Mouse (Mus musculus): Measurements from ENCODE around the gene Tmem184a.

The Tmem184a gene

DNA sequence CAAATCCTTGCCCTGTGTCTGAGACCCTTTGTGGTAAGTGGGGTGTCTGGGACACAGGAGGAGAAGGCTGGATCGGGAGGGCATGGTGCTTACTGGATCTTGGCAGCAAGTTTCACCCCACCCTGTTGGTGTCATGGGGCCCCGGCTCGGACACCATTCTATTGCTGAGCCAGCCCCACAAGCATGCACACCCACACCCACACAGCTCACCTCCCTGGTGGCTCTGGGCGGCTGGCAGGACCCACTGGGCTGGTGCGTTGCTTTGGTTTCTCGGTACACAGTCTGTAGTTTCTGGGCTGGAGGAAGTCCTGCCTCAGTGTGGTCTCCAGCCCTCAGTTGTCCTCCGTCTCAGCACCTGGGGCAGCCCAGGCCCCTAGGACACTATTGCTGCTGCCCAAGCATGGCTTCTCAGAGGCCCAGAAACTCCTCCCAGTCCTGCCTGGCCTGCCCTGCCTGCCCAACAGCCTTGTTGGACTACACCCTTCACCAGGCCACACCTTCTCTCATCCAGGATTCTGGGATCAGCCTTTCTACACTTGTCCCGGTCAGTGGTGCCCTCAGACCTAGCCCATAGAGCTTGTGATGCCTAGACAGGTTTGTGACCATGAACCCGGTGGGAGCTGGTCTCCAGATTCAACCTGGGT, at the start of gene Tmem184a:
TSS of gene Tmem184a (minus strand) at position 380 of the 644 bp plus-strand sequence.
- DNase-seq: no peak

GRCm38 (mm10) chr5:139862759-139863158, 43.0 kb upstream of the Tmem184a start:
- peak; percentile 69 to 89 for DNase-seq

- no peak for DNase-seq
These were observed 40.8 kb upstream of the Tmem184a start for GRCm38 (mm10) chr5:139860328-139861104.

DNA sequence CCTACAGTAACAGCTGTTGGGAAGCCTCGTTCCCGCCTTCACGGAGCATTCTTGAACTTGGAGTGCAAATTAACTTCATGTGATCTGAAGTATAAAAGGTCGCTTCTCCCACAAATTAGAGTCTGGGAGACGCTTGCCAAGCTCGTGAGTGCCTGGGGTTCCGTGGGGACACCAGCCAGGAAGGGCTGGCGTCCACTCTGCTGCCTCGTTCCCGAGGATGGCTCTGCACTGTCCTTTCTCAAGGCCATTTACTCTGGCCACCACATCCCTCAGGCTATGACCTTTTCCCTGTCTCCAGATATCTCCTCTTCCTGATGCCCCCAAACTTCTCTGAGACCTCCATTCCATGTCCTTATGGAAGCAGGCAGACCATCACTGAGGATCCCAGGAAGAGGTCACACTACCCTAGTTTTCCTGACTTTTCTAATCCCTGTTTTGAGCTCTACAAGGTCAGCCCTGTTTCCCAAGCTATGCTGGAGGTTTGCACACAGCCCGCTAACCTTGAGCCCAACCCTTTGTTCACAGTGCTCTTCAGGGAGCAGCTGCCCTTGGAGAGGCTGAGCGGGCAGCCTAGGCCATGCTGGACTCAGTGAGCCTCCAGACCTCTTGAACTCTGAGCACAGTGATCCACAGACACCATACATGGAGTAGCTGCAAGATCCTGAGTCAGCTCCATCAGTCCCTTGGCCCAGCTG, 30.1 kb upstream of the Tmem184a start:
- DNase-seq: peak; percentile 49 to 51

- no peak for DNase-seq
These were observed 19.4 kb upstream of the Tmem184a start for GRCm38 (mm10) chr5:139839142-139839541.

- peak; percentile 39 to 83 for DNase-seq
These were observed 18.8 kb upstream of the Tmem184a start for GRCm38 (mm10) chr5:139838476-139838892.

GRCm38 (mm10) chr5:139835706-139836105, 16.0 kb upstream of the Tmem184a start:
- no peak for DNase-seq

DNA sequence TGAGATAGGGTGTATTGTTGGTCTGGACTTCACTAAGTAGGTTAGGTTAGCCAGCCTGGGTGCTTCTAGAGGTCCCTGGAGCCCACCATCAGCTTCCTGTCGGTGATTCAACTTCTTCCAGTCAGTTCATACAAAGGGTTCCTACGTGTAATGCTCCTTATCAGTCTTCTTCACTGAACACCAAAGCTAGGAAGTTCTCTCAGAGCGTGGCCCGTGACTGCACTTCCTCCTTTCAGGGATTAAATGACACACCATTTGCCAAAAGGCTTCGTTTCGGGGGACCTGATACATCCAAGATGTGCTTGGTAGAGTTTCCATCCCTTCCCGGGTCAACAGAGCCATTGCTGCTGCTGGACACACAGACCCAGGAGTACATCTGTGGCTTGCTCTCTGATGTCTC, 12.4 kb upstream of the Tmem184a start:
- no peak for DNase-seq

DNA sequence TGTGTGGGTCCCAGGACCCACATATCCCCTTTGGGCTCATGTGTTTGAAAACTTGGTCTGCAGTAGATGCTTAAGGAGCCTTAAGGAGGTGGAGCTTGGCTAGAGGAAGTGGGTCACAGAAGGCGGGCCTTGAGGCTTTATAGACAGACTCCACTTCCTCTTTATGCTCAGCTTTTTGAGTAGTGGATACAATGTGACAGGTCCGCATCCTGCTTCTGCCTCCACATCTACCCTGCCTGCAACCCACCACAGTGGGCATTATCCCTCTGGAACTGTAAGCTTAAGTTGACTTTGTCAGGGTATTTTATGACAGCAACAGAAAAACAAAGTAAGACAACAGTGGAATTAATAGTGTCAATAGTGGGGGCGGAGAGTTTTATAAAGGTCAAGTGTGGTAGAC, 11.0 kb upstream of the Tmem184a start:
- DNase-seq: no peak

DNA sequence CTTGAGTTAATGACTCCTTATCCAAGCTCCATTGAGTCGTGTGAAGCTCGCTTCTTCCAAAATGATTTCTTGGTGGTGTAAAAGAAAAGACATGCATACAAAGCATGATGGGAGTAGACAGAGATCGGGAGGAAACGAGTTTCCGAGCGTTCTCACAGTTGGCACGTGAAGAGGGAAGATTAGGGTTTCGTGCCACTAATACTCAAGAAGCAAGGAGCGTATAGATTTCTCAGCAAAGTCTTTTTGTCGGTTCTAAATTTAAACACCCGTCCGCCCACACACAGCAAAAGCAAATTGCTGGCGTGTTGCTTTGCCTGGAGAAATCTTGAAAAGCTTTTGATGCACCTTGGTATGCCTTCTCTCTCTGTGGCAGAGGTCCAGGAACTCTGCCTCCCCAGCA, 9.7 kb upstream of the Tmem184a start:
- DNase-seq: no peak

DNA sequence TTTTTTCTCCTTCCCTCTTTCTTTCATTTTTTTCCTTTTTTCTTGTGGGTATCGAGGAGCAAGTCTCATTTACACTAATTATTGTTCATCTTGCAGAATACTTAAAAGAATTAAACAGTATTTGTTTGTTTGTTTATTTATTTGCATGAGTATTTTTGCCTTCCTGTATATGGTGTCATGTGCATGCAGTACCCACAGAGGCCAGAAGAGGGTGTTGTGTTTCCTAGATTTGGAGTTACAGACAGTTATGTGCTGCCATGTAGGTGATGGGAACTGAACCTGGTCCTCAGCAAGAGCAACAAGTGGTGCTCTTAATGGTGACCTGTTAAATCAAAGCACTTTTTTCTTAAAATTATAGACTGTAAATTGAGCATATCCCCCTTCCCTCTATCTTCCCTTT, 7.9 kb upstream of the Tmem184a start:
- no peak for DNase-seq

GRCm38 (mm10) chr5:139826357-139827055, 6.8 kb upstream of the Tmem184a start, which contains the start of the genes Gm26938 and Psmg3:
Gm26938 (minus strand) TSS chr5:139826407.
Psmg3 (minus strand) TSS chr5:139826885.
- peak; percentile 87 for DNase-seq

- no peak for DNase-seq
These were observed 6.2 kb upstream of the Tmem184a start for GRCm38 (mm10) chr5:139825947-139826346.

DNA sequence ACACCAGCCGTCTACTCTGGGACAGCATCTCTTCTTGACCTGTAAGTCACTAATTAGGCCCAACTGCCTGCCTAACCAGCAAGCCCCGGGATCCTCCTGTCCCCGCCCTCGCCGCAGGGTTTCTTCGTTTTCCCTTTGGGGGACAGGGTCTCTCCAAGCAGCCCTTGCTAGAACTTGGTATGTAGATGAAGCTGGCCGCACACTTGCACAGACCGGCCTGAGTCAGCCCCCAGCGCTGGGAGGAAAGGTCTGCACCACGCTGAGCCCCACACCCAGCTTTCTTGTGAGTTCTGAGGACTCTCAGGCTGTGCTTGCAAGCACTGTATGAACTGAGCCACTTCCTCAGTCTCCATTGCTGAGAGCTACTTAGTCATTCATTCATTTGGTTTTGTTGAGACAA, 4.8 kb upstream of the Tmem184a start:
- no peak for DNase-seq

- no peak for DNase-seq
These were observed 2.0 kb upstream of the Tmem184a start for GRCm38 (mm10) chr5:139821466-139822459.

DNA sequence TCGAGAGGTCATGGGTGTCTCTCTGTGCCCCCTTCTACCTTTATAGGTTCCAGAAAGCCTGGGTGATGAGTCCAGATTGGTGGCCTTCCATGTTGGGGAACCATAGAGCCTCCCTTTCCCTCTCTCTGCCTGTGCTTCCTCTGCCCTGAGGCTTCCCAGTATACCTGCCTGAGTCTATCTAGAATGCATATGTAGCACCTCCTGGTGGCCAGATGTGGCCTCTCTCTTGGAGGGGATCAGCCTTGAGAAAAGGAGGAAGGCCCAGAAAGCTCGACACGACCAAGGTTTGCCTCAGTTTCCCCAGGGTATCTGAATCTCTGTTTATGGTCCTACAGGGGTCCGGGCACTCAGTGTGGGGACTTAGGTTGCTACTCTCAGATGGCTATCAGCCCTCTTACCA, 916 bp downstream of the Tmem184a start:
- peak; percentile 56 to 79 for DNase-seq

- no peak for DNase-seq
These were observed 1.7 kb downstream of the Tmem184a start for GRCm38 (mm10) chr5:139818056-139818455.

- DNase-seq: peak in 1 of 2 experiments; percentile 50
These were observed 2.4 kb downstream of the Tmem184a start for GRCm38 (mm10) chr5:139817292-139817691.

- DNase-seq: no peak
These were observed 3.3 kb downstream of the Tmem184a start for GRCm38 (mm10) chr5:139816445-139816844.

- DNase-seq: no peak
These were observed 3.8 kb downstream of the Tmem184a start for GRCm38 (mm10) chr5:139815964-139816363.

DNA sequence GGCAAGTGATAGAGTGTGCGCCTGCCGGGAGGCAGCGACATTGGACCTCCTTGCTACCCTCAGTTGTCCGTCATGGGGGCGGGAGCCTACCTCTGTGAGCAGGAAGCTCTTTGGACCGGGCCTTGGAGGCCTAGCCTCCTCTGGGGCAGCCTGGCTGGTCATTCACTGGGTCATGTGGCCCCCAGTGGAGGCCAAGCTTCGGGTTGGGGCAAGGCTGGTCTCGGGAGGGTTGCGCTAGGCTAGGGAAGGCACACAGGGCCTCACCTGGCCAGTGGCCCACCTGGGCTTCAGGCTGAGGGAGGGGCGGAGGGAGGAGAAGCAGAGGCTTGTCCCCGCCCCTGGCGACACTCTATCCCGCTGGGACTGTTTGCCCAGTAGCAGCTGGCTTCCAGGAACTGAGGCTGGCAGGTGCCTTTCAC, 5.7 kb downstream of the Tmem184a start:
- peak; percentile 92 for DNase-seq

DNA sequence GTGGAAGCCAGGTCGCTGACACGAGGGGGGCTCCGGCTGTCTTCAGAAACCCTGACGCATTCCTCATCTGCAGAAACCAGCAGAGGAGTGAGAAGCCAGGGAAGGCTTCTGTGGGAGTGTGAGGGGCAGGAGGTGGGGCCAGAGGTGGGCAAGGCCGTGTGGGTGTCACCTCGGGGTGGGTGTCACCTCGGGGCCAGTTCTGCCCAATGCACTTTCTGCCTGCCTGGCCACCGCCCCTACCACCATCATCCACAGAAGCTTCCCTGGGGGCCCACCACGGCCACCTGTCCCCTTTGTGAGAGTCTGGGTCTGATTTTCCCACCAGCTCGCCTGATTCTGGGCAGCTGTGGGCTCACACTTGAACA, 6.6 kb downstream of the Tmem184a start:
- peak in 1 of 2 experiments; percentile 25 for DNase-seq

All from kidney, postnatal 36 days (tissue).